Mouse (Mus musculus): ENCODE results near the gene Btbd19. TPM values are rescaled to one million over a fixed set of nuclear protein-coding genes. Genes with fewer than 3 reads are reported as not detected.

Btbd19 gene
- polyA plus RNA-seq, 1 experiment = 23.7 TPM

- H3K79me3 ChIP-seq (ENCODE audit: low read depth) = peaks cover 23% of the 10 kb centered on the region
- no peak overlapping the region for H3ac ChIP-seq (ENCODE audit: control insufficient read depth, insufficient read length, low read depth)
- peaks cover 44% of the 10 kb centered on the region for H3K36me3 ChIP-seq (ENCODE audit: control insufficient read depth, insufficient read depth)
- no peak overlapping the region for H3K4me3 ChIP-seq (ENCODE audit: insufficient read depth, poor library complexity, severe bottlenecking)
- peaks cover 27% of the 10 kb centered on the region for H3K79me2 ChIP-seq (ENCODE audit: control insufficient read depth, insufficient read depth)
- no peaks in the 10 kb centered on the region for H3K27me3 ChIP-seq (ENCODE audit: control insufficient read depth, insufficient read depth, insufficient read length)
- TF ChIP-seq CEBPB (IDR thresholded peaks at IDR 0.05; ENCODE audit: low read depth) = no peak
- no peak for TF ChIP-seq MYOD1 (IDR thresholded peaks at IDR 0.05; ENCODE audit: control insufficient read depth, insufficient read length, low read depth)
Measured at GRCm38 (mm10) chr4:117148815-117149214, 23.3 kb upstream of the Btbd19 start.

- Histone ChIP-seq H3K4me3 (ENCODE audit: insufficient read depth, poor library complexity, severe bottlenecking) (no peak overlapping the region), H3K79me3 (ENCODE audit: low read depth) (peaks cover 17% of the 10 kb centered on the region), H3ac (ENCODE audit: control insufficient read depth, insufficient read length, low read depth) (no peak overlapping the region), H3K27me3 (ENCODE audit: control insufficient read depth, insufficient read depth, insufficient read length) (no peaks in the 10 kb centered on the region), H3K79me2 (ENCODE audit: control insufficient read depth, insufficient read depth) (peaks cover 21% of the 10 kb centered on the region), H3K36me3 (ENCODE audit: control insufficient read depth, insufficient read depth) (peaks cover 38% of the 10 kb centered on the region)
- TF ChIP-seq MYOG (IDR thresholded peaks at IDR 0.05; ENCODE audit: control insufficient read depth, extremely low read depth, insufficient read length) = no peak
- TF ChIP-seq CEBPB (IDR thresholded peaks at IDR 0.05; ENCODE audit: low read depth) = no peak
- TF ChIP-seq MAX (IDR thresholded peaks at IDR 0.05) = no peak
- TF ChIP-seq USF1 (IDR thresholded peaks at IDR 0.05; ENCODE audit: low read depth) = no peak
- no peak for TF ChIP-seq CTCF (IDR thresholded peaks at IDR 0.05; ENCODE audit: control insufficient read depth, insufficient read depth, insufficient read length)
- TF ChIP-seq FOSL1 (IDR thresholded peaks at IDR 0.05; ENCODE audit: insufficient read depth, low read length, poor library complexity, severe bottlenecking) = no peak
- no peak for TF ChIP-seq MYOD1 (IDR thresholded peaks at IDR 0.05; ENCODE audit: control insufficient read depth, insufficient read length, low read depth)
Measured at GRCm38 (mm10) chr4:117148047-117148713, 22.7 kb upstream of the Btbd19 start.

GRCm38 (mm10) chr4:117146176-117146575 is 20.7 kb upstream of the Btbd19 start:
- Histone ChIP-seq H3K27me3 (ENCODE audit: control insufficient read depth, insufficient read depth, insufficient read length) (no peaks in the 10 kb centered on the region), H3K4me3 (ENCODE audit: insufficient read depth, poor library complexity, severe bottlenecking) (no peak overlapping the region), H3K79me2 (ENCODE audit: control insufficient read depth, insufficient read depth) (peaks cover under 1% of the 10 kb centered on the region), H3K79me3 (ENCODE audit: low read depth) (no peaks in the 10 kb centered on the region), H3ac (ENCODE audit: control insufficient read depth, insufficient read length, low read depth) (no peak overlapping the region), H3K36me3 (ENCODE audit: control insufficient read depth, insufficient read depth) (peaks cover 18% of the 10 kb centered on the region)
- TF ChIP-seq MYOD1 (IDR thresholded peaks at IDR 0.05; ENCODE audit: control insufficient read depth, insufficient read length, low read depth) (no peak), CTCF (IDR thresholded peaks at IDR 0.05; ENCODE audit: control insufficient read depth, insufficient read depth, insufficient read length) (peak; percentile 70)

- H3K36me3 ChIP-seq (ENCODE audit: control insufficient read depth, insufficient read depth) = peaks cover 8% of the 10 kb centered on the region
- H3ac ChIP-seq (ENCODE audit: control insufficient read depth, insufficient read length, low read depth) = no peak overlapping the region
- no peaks in the 10 kb centered on the region for H3K79me3 ChIP-seq (ENCODE audit: low read depth)
- H3K27me3 ChIP-seq (ENCODE audit: control insufficient read depth, insufficient read depth, insufficient read length) = no peaks in the 10 kb centered on the region
- H3K4me3 ChIP-seq (ENCODE audit: insufficient read depth, poor library complexity, severe bottlenecking) = no peak overlapping the region
- TF ChIP-seq CEBPB (IDR thresholded peaks at IDR 0.05; ENCODE audit: low read depth) (no peak), CTCF (IDR thresholded peaks at IDR 0.05; ENCODE audit: control insufficient read depth, insufficient read depth, insufficient read length) (no peak), FOSL1 (IDR thresholded peaks at IDR 0.05; ENCODE audit: insufficient read depth, low read length, poor library complexity, severe bottlenecking) (no peak), USF1 (IDR thresholded peaks at IDR 0.05; ENCODE audit: low read depth) (no peak), MYOG (IDR thresholded peaks at IDR 0.05; ENCODE audit: control insufficient read depth, extremely low read depth, insufficient read length) (no peak), MAX (IDR thresholded peaks at IDR 0.05) (no peak), MYOD1 (IDR thresholded peaks at IDR 0.05; ENCODE audit: control insufficient read depth, insufficient read length, low read depth) (no peak)
- H3K79me2 ChIP-seq (ENCODE audit: control insufficient read depth, insufficient read depth) = no peaks in the 10 kb centered on the region
Measured at GRCm38 (mm10) chr4:117145248-117145647, 19.7 kb upstream of the Btbd19 start.

- Histone ChIP-seq H3K79me2 (ENCODE audit: control insufficient read depth, insufficient read depth) (no peaks in the 10 kb centered on the region), H3K27me3 (ENCODE audit: control insufficient read depth, insufficient read depth, insufficient read length) (no peaks in the 10 kb centered on the region)
- TF ChIP-seq FOSL1 (IDR thresholded peaks at IDR 0.05; ENCODE audit: insufficient read depth, low read length, poor library complexity, severe bottlenecking) = no peak
- TF ChIP-seq CEBPB (IDR thresholded peaks at IDR 0.05; ENCODE audit: low read depth) = no peak
Measured at GRCm38 (mm10) chr4:117143023-117143422, 17.5 kb upstream of the Btbd19 start.

GRCm38 (mm10) chr4:117140613-117141012 is 15.1 kb upstream of the Btbd19 start:
- Histone ChIP-seq H3K4me3 (ENCODE audit: insufficient read depth, poor library complexity, severe bottlenecking) (no peak overlapping the region), H3ac (ENCODE audit: control insufficient read depth, insufficient read length, low read depth) (no peak overlapping the region), H3K36me3 (ENCODE audit: control insufficient read depth, insufficient read depth) (no peaks in the 10 kb centered on the region), H3K79me3 (ENCODE audit: low read depth) (no peaks in the 10 kb centered on the region), H3K79me2 (ENCODE audit: control insufficient read depth, insufficient read depth) (no peaks in the 10 kb centered on the region), H3K27me3 (ENCODE audit: control insufficient read depth, insufficient read depth, insufficient read length) (no peaks in the 10 kb centered on the region)
- TF ChIP-seq USF1 (IDR thresholded peaks at IDR 0.05; ENCODE audit: low read depth) (no peak), MYOD1 (IDR thresholded peaks at IDR 0.05; ENCODE audit: control insufficient read depth, insufficient read length, low read depth) (no peak), MAX (IDR thresholded peaks at IDR 0.05) (no peak), CTCF (IDR thresholded peaks at IDR 0.05; ENCODE audit: control insufficient read depth, insufficient read depth, insufficient read length) (no peak), MYOG (IDR thresholded peaks at IDR 0.05; ENCODE audit: control insufficient read depth, extremely low read depth, insufficient read length) (no peak), CEBPB (IDR thresholded peaks at IDR 0.05; ENCODE audit: low read depth) (no peak), FOSL1 (IDR thresholded peaks at IDR 0.05; ENCODE audit: insufficient read depth, low read length, poor library complexity, severe bottlenecking) (no peak)

More at GRCm38 (mm10) chr4:117143023-117143422, 17.5 kb upstream of the Btbd19 start:
- Histone ChIP-seq H3ac (ENCODE audit: control insufficient read depth, insufficient read length, low read depth) (no peak overlapping the region), H3K36me3 (ENCODE audit: control insufficient read depth, insufficient read depth) (no peaks in the 10 kb centered on the region), H3K4me3 (ENCODE audit: insufficient read depth, poor library complexity, severe bottlenecking) (no peak overlapping the region), H3K79me3 (ENCODE audit: low read depth) (no peaks in the 10 kb centered on the region)

Data from C2C12 (cell line).